In genomic region chr2:130499546-130499945, GRCm38 (mm10) we compare ENCODE assay signal across 16 mouse cellular contexts. TPM values are rescaled to one million over a fixed set of nuclear protein-coding genes. Genes with fewer than 3 reads are reported as not detected.
A peak's percentile ranks its signal among the peaks of the same experiment; 100 is the strongest.
DNase-seq lines count a peak whose midpoint lies in the region; ATAC-seq lines count a peak whose summit lies in the region.
"Had no signal": no experiment of that assay in that cellular context is flagged by ENCODE, and none has a peak within 500 bp of the region (broad histone marks: within the 10 kb centered on the region; RNA-seq: fewer than 3 reads in every experiment).

No protein-coding gene starts in this region.

- no peak overlapping the region for H3K4me2 ChIP-seq in kidney, embryonic 16.5 days (replicated peaks; ENCODE audit: low read depth, low read length)
- no peak overlapping the region for H3K4me2 ChIP-seq in kidney, embryonic 14.5 days (replicated peaks; ENCODE audit: low read depth, low read length)
- H3K4me2 ChIP-seq: heart, embryonic 12.5 days; limb, embryonic 15.5 days had no signal

- no peak overlapping the region for H3K9ac ChIP-seq in kidney, embryonic 16.5 days (replicated peaks; ENCODE audit: low read length)
- no peak overlapping the region for H3K9ac ChIP-seq in kidney, embryonic 14.5 days (ENCODE audit: low read depth, low read length)
- H3K9ac ChIP-seq: heart, embryonic 12.5 days; limb, embryonic 15.5 days had no signal

- 0 out of 2 replicates have a peak, but pooled peaks have one; percentile 35 for ATAC-seq in kidney, embryonic 16.5 days (ENCODE audit: low FRiP score, low TSS enrichment)
- no peak; the same call in 1 of the 2 replicates for ATAC-seq in kidney, embryonic 14.5 days (ENCODE audit: low FRiP score, low TSS enrichment)
- ATAC-seq: hindbrain, embryonic 16.5 days had no signal

- peaks cover 7% of the 10 kb centered on the region; the same call in 1 of the 2 replicates for H3K36me3 ChIP-seq in kidney, embryonic 16.5 days (ENCODE audit: insufficient read depth, low read length)
- no peaks in the 10 kb centered on the region for H3K36me3 ChIP-seq in kidney, embryonic 14.5 days (ENCODE audit: control insufficient read depth, insufficient read depth, low read length)

- peak; percentile 50 to 89 for DNase-seq in adrenal gland, adult (ENCODE audit: inconsistent age in 2 of 2, low spot score in 1 of 2)
- no peak for DNase-seq in adrenal gland, postnatal 4 days (ENCODE audit: low spot score in 2 of 2)
- DNase-seq in NIH3T3 (ENCODE audit: low read depth) = peak; percentile 59
- DNase-seq in kidney, postnatal 10 days = peak; percentile 70
- no peak for DNase-seq in layer of hippocampus, adult 9-11 months
- no peak for DNase-seq in retina, embryonic 14.5 days (ENCODE audit: low spot score)
- DNase-seq: gastrocnemius, postnatal 10 days; retina, postnatal 1 day; thymus, adult 2 months had no signal

- H3K27ac ChIP-seq in kidney, embryonic 16.5 days (ENCODE audit: low read length) = no peak overlapping the region
- no peak overlapping the region for H3K27ac ChIP-seq in kidney, embryonic 14.5 days (ENCODE audit: low read depth, low read length)
- H3K27ac ChIP-seq: forebrain, embryonic 10.5 days; limb, embryonic 15.5 days had no signal

- peaks cover 9% of the 10 kb centered on the region; the same call in 1 of the 2 replicates for H3K4me1 ChIP-seq in kidney, embryonic 16.5 days (ENCODE audit: insufficient read depth, low read length)
- H3K4me1 ChIP-seq in kidney, embryonic 14.5 days (ENCODE audit: control insufficient read depth, insufficient read depth, low read length) = peaks cover 5% of the 10 kb centered on the region; the same call in 1 of the 2 replicates

- no peak overlapping the region for H3K4me3 ChIP-seq in kidney, embryonic 16.5 days (ENCODE audit: low read length)
- no peak overlapping the region for H3K4me3 ChIP-seq in kidney, embryonic 14.5 days (ENCODE audit: low read length)
- H3K4me3 ChIP-seq: forebrain, embryonic 10.5 days; heart, embryonic 12.5 days; limb, embryonic 15.5 days; megakaryocyte, embryonic 14.5 days had no signal

- no peaks in the 10 kb centered on the region for H3K27me3 ChIP-seq in kidney, embryonic 16.5 days (ENCODE audit: insufficient read depth, low read length)
- H3K27me3 ChIP-seq in kidney, embryonic 14.5 days (ENCODE audit: control insufficient read depth, insufficient read depth, low read length) = no peaks in the 10 kb centered on the region
- H3K27me3 ChIP-seq: heart, embryonic 12.5 days; limb, embryonic 15.5 days; megakaryocyte, embryonic 14.5 days had no signal

- no peaks in the 10 kb centered on the region for H3K9me3 ChIP-seq in kidney, embryonic 16.5 days (ENCODE audit: low read length)
- no peaks in the 10 kb centered on the region for H3K9me3 ChIP-seq in kidney, embryonic 14.5 days (ENCODE audit: control insufficient read depth, low read length)
- H3K9me3 ChIP-seq: forebrain, embryonic 10.5 days; heart, embryonic 12.5 days; limb, embryonic 15.5 days; megakaryocyte, embryonic 14.5 days had no signal

- WGBS in kidney, embryonic 16.5 days = 55% methylated on average over 3 of the region's 3 CpGs
- WGBS in kidney, embryonic 14.5 days = 50% methylated on average over 3 of the region's 3 CpGs

RNA-seq across cellular contexts. Expression of gene Ptpra, which starts 49.5 kb away (rescaled TPM):
- 100 to 1,000 TPM; 128 to 133 TPM for total RNA-seq in adrenal gland, postnatal 4 days (2021)
- polyA plus RNA-seq in kidney, embryonic 16.5 days (2015; fragmentation: Nextera tagmentation; extraction: Ambion mirVana) = 91.6 and 92.0 TPM in 2 replicates
- 64.3 and 107 TPM in 2 replicates for polyA plus RNA-seq in kidney, embryonic 14.5 days (2014; fragmentation: Nextera tagmentation; extraction: Ambion mirVana)

Comparison
In these comparisons a context has a peak if more than half of its experiments do, and no peak if none do; other contexts are left out.
1. DNase-seq: peak in adrenal gland, adult (2 of 2), NIH3T3 (single experiment) and kidney, postnatal 10 days (single experiment); none in adrenal gland, postnatal 4 days (0 of 2), layer of hippocampus, adult 9-11 months (single experiment) and retina, embryonic 14.5 days (single experiment).